Mouse (Mus musculus): ENCODE measurements around the gene Il27.

Gene Il27

DNA sequence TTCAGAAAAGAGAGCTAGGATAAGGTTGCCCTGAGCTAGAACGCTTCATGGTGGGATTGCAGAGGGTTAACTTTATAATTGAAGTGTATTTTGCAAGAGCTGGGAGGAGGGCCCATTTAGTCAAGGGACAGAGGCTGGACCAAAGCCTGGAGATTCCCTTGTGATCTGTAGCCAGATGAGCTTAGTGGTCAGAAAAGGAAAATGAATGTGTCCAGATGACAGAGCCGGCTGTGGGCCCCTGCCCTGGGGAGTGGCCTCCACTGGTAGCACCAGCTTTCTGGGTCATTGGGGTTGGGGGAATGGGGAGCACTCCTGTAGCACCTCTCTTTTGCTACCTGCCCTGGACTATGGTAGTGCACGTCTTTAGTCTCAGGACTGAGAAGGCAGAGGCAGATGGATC is 12.3 kb upstream of the Il27 start:
- peak; percentile 80 for DNase-seq (ENCODE audit: low read depth, low spot score)

DNA sequence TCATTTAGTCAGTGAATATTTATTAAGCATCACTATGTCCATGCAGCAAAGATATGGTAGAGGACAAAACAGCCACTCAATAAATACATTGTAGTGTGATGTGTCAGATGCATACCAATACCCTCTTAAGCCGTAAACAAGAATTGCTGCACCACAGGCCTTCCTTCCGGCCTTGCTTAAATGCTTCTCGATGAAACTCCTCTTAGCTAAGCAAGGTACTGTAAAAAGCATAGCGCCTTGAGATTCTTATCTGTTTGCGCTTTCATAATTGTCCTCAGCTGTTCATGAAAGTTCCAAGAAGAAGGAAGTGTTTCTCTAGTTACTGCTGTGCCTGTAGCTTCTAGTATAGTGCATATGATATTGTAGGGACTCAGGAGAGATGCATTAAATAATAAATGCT is 11.9 kb upstream of the Il27 start:
- DNase-seq (ENCODE audit: low read depth, low spot score): peak; percentile 28

DNA sequence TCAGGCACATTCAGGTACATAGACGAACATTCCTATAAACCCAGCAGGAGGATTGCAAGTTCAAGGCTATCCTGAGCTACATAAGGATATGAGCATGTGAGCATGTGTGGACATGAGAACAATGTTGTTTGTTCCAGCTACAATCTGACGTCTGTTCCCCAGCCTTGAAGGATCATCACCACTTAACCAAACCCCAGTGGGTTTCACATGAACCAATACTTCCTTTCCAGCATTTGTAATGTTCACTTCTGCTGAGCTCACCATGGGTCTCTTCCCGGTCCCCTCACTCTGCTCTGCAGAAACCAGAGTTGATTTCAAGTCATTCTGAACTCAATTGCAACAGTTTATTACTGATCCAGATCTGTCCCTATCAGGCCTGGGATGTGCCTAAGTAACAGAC is 7.9 kb upstream of the Il27 start:
- no peak for DNase-seq (ENCODE audit: low read depth, low spot score)

DNA sequence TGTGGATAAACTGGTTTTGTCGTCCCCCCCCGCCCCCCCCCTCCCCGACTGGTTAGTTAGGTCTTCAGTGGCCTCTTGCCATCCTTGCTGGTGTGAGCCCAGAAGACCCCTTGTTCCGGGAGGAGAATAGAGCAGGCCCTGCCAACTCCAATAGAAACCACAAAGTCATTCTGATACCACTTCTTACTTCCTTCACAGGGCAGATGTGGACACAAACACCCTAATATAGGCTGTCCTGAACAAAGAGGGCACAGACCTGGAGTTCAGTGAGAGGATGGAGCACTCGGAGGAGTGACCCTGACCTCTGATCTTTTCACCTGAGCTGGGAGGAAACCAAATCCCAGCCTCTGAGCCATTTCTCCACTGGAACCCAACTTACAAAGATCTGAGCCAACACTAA is 7.2 kb upstream of the Il27 start:
- DNase-seq (ENCODE audit: low read depth, low spot score): no peak

DNA sequence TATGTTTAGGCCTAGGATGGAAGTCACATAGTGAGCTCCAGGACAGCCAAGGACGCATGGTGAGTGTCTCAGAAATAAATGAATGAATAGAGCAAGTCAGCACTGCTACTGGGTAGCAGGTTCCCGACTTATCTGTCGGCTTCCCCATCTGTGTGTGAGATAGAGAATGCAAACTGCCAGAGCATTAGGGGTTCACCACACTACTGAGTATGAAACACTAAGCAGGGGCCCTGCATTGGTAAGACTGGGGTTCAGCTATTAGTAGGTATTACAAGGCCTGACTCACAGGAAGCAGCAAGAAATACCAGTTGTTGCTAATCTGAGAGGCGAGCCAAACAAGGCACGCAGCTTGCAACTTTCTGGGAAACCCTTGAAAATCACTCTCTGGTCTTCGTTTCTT is 4.2 kb upstream of the Il27 start:
- DNase-seq (ENCODE audit: low read depth, low spot score): no peak

DNA sequence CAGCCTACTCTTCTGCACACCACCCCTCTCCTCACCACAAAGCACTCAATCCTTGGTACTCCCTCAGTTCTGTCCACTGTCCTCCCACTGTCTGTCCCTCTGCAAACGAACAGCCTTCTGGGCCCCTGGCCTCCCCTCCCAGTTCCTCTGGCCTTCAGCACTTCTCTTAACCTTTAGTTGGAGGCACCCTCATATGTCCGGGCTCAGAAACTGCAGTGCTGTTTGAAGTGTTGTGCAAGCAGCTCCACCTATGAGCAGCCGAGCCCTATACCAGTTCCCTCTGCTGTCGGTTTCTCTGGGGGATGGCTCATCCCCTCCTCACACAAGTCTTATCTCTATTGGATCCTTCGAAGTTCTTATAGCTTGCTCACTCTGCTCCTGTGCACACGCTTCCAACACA is 1.7 kb upstream of the Il27 start:
- DNase-seq (ENCODE audit: low read depth, low spot score): no peak

DNA sequence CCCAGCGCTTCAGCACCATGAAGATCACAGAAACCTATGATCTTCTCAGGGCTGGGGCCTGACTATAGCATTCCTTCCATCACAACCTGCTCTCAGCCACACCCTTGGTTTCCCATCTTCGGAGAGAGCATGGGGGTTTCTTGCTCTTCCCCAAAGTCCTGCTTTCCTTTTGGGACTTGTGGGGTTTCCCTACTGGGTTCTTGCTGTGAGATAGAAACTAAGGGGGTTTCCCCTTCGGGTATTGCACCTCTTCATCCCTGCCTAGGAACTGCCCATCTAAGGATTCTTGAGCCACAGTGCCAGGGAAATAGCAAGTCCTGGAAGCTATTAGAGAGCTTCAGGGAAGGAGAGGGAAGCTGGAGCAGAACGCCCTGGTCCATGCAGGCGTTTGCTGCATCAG is 1.1 kb upstream of the Il27 start:
- DNase-seq (ENCODE audit: low read depth, low spot score): no peak

DNA sequence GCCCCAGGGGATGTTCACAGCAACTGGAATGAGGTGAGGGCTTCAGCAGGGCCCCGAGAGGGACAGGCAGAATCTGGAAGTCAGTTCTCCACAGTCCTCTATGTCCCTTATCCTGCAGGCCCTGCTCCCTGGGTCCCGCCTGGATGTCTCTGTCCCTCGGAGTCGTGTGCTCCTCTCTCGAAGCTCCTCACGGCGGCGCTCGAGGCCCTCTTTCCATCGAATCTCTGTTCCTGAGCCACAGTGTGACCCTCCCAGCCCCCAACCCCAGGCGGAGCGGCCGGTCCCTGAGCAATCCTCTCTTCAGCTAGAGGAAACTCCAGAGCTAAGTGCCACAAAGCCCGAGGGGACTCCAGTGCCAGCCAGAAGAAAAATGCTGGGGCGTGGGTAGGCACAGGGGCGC is 7.0 kb downstream of the Il27 start:
- DNase-seq (ENCODE audit: low read depth, low spot score): no peak

DNA sequence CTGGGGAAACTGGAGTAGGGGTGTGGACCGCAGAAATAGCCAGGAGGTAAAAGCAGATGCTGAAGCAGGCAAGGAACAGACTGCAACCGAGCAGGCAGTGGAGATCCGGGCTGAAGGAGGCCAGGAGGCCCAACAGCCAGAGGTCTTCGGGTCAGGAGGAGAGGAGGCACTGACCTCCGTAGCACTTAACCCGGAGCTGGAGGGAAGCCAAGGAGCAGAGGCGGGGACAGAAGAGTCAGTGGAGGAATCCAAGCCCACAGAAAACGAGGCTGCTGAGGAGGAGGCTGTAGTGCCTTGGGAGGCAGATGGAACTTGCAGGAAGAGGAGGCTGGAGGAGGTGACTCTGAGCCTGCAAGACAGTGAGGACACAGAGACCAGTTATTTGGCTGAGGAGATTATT is 7.9 kb downstream of the Il27 start:
- no peak for DNase-seq (ENCODE audit: low read depth, low spot score)

DNA sequence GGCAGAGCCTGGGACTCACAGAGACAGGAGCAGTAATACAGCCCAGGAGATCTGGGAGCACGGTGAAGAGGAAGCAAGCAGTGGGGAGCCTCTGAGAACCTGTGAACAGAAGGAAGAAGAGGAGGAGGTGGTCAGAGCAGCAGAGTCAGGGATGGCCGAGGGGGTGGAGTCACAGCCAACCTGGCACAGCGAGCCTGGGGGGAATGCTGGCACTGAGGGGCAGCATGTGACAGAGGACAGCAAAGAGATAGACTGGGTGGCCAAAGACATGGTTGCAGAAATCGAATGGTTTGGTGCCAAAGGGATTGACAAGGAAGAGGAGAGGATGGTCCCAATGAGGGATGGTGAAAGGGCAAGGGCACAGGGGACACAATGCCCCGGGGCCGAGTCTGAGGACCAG is 9.0 kb downstream of the Il27 start, which contains the start of gene Cln3:
Gene Cln3 (minus strand): TSS at position 101 of the 400 bp plus-strand sequence.
- DNase-seq (ENCODE audit: low read depth, low spot score): no peak

DNA sequence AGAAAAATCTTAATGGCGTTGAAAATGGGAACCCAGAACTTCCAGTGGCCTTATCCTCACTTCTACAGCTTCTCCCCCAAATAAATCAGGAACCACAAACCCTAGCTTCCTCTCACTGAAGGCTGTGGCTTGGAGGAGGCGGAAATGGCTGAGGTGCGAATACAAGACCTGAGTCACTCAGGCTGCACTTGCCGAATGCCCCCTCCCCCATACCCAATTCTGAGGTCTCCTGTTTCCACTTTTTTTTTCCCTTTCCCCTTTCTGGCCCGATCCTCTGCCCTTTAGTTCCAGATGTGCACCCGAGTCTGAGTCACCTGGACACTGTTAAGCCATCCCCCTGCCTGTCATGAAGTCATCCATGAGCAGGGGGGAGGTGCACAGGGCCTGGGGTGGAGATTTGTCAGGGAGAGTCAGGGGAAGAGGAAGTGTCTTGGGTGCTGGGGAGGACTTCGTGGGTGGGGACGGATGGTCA is 10.2 kb downstream of the Il27 start, which contains the start of gene Apobr:
Gene Apobr (plus strand): TSS at position 437 of the 472 bp plus-strand sequence.
- DNase-seq (ENCODE audit: low read depth, low spot score): peak; percentile 59

DNA sequence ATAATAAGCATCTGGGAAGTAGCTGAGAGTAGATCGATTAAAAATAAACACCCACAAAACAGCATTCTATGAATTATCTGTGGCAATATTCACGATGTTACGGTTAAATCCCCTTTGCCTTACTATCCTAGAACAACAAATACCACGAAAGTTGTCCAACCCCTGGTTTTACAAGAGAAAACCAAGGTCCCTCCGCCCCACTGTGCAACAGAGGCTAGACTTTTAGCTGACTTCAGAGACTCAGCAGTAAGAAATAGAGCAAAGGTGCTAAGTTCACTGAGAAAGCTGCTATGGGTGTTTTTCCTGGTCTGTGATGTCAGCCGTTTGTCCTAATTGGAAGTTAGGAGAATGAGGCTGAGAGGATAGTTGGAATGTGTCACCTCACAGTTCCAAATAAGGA is 11.0 kb downstream of the Il27 start:
- DNase-seq (ENCODE audit: low read depth, low spot score): no peak

DNA sequence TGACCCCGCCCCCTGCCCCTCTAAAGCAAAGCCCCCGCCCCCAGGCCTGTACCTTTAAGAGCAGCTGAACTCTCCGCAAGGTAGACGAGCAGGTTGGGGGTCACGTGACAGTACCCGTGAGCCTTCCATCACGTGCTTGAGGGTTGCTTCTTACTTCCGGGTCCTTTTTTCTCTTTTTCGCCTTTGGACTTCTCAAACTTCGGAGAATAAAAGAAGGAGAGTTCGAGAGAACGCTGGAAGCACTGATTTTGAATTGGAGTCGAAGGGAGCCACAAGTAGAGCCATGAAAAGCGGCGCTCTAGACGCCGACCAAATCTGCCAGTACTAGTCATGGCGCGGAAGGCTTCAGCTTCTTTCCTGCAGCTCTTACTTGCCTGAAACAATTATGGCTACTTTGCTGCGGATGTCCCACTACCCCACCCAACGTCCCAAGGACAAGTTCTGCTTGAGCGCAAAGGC is 11.5 kb downstream of the Il27 start:
- no peak for DNase-seq (ENCODE audit: low read depth, low spot score)

DNA sequence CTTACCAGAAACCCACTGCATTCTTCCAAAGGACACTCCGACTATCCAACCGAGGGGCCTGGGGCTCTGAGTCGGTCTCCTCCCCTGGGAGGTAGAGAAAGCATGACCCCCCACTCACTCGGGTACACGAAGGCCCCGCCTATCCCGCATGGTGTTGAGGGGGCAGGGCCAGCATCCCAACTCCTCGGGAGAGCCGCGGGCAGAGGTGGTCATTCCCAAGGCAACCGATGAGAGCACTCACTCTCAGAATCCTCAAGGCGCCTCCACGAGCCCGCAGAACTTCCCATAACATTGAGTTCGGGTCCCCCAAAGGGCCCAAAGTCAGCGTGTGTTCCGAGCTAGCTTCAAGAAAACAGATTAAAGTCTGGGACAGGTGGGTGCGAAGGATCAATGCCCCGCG is 12.0 kb downstream of the Il27 start:
- DNase-seq (ENCODE audit: low read depth, low spot score): no peak

DNA sequence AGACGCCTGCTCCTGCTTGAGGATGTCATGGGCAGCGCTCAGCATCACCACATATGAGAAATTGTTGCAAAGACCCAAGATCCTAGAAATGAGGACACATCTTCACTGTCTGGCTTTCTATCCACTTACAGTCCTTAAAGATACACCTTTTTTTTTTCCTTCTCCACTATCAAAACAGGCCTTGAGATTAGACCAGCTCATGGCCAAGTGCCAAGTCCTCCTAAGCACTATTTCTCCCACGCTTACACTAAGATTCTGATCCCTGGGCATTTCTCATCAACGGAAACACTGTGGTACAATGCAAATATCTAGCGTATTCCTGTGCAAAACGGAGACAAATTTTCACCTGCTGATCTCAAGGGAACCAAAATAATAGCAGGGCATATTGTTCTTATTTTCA is 13.1 kb downstream of the Il27 start:
- DNase-seq (ENCODE audit: low read depth, low spot score): no peak

DNA sequence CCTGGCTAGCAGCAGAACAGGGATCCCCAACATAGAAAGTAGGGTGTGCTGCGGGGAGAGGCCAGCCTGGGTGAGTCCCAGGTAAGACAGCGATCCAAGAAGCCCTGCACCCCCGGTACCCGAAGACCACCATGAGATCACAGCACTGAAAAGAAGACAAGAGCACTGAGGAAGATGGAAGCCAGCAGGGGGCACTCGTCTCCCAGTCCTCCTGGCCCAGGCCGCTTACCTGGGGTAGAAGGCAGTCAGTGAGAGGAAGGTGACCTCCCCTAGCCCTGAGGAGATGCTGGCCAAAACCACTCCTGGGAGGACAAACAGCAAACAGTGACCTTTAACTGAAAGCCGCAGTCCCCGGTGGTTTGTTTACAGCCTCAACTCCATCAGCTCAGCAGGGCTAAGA is 15.6 kb downstream of the Il27 start:
- DNase-seq (ENCODE audit: low read depth, low spot score): peak; percentile 55

DNA sequence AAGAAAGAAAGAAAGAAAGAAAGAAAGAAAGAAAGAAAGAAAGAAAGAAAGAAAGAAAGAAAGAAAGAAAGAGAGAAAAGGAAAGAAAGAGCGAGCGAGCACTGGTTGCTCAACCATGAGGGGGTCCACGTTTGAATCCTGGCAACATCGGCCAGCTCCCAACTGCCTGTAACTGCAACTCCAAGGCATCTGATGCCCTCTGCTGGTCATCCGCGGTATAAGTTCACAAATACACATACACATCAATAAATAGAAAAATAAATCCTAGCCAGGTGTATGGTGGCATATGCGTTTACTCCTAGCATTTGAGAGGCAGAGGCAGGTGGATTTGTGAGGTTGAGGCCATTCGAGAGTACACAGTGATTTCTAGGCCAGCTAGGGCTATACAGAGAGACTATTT is 17.8 kb downstream of the Il27 start:
- DNase-seq (ENCODE audit: low read depth, low spot score): peak; percentile 75

DNA sequence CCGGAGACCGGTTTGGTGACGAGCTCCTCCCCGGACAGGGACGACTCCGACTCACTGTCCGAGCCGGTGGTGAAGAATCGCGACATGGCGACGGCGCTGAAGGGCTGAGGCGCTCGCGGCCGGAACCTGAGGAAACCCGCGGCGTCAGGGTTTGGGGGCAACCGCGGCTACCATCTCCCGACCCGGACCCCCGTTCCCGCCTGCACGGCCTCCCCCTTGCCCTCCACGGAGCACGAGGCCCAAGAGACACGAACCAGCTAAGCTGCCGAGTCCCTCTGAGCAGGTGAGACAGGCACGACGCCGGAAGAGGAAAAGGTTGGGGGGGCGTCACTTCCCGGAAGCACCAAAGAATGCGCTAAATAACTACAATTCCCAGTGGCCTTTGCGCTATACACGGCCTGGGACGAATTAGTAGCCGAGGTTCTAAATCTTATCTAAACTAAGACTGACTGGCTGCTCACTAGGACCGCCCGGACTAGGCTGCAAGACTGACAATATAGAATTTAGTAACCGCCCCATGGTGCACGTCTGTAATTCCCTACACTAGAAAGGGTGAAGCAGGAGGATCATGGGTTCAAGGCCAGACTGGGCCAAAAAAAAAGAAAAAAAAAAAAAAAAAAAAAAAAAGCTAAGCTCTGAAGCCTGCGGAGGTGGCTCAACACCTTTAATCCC is 28.5 kb downstream of the Il27 start, which contains the start of gene Eif3c:
Gene Eif3c (minus strand): TSS at position 318 of the 672 bp plus-strand sequence.
- DNase-seq (ENCODE audit: low read depth, low spot score): peak; percentile 94

DNA sequence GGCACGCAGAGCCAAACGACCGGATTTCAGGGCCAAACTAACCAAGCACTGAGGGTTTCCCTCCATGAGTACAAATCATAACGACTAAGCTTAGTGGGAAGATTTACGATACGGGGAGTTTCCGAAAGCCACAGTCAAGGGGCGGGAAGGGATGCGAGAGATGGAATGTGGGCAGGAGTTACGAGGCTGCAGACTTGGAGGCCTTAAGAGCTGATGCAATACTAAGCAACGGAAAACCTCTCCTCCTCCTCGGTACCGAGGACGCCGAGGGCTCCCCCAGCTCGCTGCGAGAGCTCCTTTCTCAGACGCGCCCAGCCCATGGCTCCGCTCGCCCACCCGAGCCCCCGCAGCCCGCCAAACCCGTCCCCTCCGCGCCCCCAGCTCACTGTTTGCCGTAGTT is 29.0 kb downstream of the Il27 start:
- DNase-seq (ENCODE audit: low read depth, low spot score): peak; percentile 90

DNA sequence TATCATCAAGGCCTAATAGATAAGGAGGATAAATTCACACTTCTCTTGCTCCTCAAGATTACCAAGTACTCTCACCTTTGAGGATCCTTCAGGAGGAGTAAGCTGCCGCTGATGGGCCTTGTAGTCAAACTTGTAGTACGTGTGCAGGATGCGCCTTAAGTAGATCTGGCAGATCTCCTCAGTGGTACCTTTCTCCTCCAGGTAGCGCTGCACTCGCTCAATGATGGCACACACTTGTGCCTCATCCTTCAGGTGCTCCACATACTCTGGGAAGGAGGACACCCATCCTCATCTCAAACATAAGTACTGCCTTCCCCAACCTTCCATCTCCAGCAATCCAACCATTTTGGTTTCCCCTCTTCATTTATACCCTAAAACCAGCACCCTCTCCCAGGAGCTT is 38.1 kb downstream of the Il27 start:
- DNase-seq (ENCODE audit: low read depth, low spot score): no peak

DNA sequence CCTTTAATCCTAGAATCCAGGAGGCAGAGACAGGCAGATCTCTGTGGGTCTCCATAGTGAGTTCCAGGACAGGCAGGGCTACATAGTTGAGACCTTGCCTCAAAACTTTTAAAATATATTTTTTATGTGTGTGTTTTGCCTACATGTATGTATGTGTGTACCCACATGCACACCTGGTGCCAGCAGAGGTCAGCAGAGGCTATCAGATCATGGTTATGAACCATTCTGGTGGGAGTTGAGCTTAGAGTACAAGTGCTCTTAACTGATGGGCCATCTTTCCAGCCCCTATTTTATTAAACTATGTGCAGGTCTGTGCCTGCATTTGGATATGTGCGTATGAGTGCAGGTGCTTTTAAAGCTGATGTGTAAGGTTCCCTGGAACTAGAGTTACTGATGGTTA is 39.9 kb downstream of the Il27 start:
- DNase-seq (ENCODE audit: low read depth, low spot score): no peak

DNA sequence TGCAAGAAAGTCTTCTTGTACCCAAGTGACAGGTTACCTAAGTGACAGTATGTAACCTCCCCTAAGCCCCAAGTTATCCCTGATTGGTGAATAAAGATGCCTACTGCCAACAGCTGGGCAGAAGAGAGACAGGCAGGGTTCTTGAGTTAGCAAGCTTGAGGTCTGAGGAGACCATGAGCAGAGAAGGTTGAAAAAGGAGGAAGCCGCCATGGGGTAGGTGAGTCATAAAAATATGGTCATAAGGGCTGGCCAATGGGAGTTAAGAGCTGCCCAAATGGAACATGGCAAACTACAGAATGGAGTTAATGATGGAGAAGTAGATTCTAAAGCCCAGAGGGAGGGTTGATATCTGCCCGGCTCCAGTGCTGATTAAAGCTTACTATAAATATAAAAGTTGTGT is 49.1 kb downstream of the Il27 start:
- DNase-seq (ENCODE audit: low read depth, low spot score): no peak

DNA sequence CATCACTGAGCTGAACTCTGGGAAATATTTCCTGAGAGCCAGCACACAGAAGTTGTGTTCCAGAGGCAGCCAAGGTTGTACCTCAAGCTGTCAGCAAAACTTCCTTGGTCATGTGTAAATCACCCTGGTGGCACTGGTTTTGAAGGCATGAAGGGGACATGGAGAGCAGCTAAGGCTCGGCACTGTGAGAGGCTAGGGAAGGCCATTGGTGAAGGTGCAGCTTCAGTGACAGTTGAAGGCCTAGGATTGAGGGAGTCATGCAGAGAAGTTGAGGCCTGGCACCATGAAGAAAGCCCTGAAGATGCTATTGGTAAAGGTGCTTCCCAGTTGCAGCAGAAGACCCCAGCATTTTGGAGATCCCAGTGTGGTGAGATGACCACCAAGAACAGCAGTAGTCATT is 53.1 kb downstream of the Il27 start:
- no peak for DNase-seq (ENCODE audit: low read depth, low spot score)
